Mouse (Mus musculus) C2C12 (cell line): ENCODE measurements around the gene Setd1b.

Source experiments
- CEBPB ChIP-seq: IDR thresholded peaks from one replicate; pipeline ENCODE4 v1.6.1; 2011; ENCODE audit warnings: low read depth, mild to moderate bottlenecking, control low read depth, moderate library complexity
- CTCF ChIP-seq: IDR thresholded peaks from one replicate; pipeline ENCODE4 v1.5.1; 2011; ENCODE audit not compliant: control insufficient read depth, insufficient read depth, insufficient read length

DNA sequence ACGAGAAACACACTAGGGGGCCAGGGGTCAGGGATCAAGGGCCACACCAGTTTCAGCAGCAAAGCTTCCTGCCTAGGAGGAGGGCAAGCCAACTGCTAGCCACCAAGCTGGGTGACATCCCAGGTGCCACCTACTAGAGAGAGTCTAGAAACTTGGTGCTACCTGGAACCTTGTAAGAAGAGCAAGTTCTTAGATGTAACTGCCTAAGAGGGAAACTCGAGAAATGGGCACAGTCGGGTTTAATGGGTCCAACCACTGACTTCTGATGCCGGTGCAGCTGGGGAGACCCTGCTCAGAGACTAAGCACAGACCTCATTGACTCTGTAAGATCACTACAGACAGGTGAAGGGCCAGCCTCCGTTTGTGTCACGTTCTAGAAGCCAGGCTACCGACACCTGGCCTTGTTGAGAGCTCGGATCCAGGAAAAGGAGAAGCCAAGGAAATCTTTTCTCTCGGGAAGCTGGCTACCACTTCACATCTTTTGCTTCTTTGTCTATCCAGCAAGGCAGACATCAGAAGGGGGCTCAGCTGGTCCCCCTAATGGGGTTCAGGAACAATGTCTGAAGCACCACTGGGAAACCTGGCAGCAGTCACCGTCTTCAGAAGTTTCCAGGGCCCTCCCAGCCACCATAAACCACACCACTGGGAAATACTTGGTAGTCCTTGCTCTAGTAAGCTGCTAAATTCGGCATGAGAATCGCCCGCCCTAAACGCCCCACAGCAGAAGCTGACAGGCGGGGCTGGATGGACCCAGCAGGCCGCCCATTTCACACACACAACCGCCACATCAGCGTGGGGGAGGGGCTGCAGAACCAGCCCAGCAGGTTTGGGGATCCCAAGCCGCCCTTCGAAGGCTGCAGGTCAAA is 4.7 kb upstream of the Setd1b start:
- TF ChIP-seq CTCF (no peak), CEBPB (no peak)
